ENCODE assay signal across 11 mouse cellular contexts in genomic region chr5:120136236-120136675, GRCm38 (mm10). TPM values are rescaled to one million over a fixed set of nuclear protein-coding genes. Genes with fewer than 3 reads are reported as not detected.
DNase-seq lines count a peak whose midpoint lies in the region; ATAC-seq lines count a peak whose summit lies in the region.
"Had no signal": no experiment of that assay in that cellular context is flagged by ENCODE, and none has a peak within 500 bp of the region (broad histone marks: within the 10 kb centered on the region; RNA-seq: fewer than 3 reads in every experiment).

No protein-coding gene starts in this region.

- H3K4me3 ChIP-seq in neural tube, embryonic 12.5 days, result no peak overlapping the region
- H3K4me3 ChIP-seq in hindbrain, embryonic 11.5 days (ENCODE audit: low read depth, low read length), result no peak overlapping the region
- peak overlapping the region; percentile 85 for H3K4me3 ChIP-seq in megakaryocyte, embryonic 14.5 days (replicated peaks)

- no peak for ATAC-seq in neural tube, embryonic 12.5 days (ENCODE audit: low FRiP score, low read depth)
- ATAC-seq in hindbrain, embryonic 11.5 days (ENCODE audit: low FRiP score), result peak; percentile 62
- ATAC-seq: forebrain, postnatal 0 days; Patski had no signal

- H3K9ac ChIP-seq in neural tube, embryonic 12.5 days, result peak overlapping the region; percentile 35; the same call in 1 of the 2 replicates
- peak overlapping the region; percentile 19; the same call in 1 of the 2 replicates for H3K9ac ChIP-seq in hindbrain, embryonic 11.5 days (ENCODE audit: low read depth, low read length)
- H3K9ac ChIP-seq: forebrain, postnatal 0 days had no signal

- no peak overlapping the region for H3K27ac ChIP-seq in neural tube, embryonic 12.5 days
- peak overlapping the region; percentile 19; the same call in 1 of the 2 replicates for H3K27ac ChIP-seq in hindbrain, embryonic 11.5 days (ENCODE audit: low read depth, low read length)

- intact Hi-C loops in gastrocnemius, postnatal 36 days (cut with DNase I), result no loop called here

- H3K4me1 ChIP-seq in neural tube, embryonic 12.5 days, result peaks cover 9% of the 10 kb centered on the region
- 0 out of 2 replicates have a peak, but pooled peaks cover 2% of the 10 kb centered on the region for H3K4me1 ChIP-seq in hindbrain, embryonic 11.5 days (replicated peaks; ENCODE audit: control insufficient read depth, insufficient read depth, low read length)
- H3K4me1 ChIP-seq in megakaryocyte, embryonic 14.5 days, result peaks cover 78% of the 10 kb centered on the region

- no peaks in the 10 kb centered on the region for H3K9me3 ChIP-seq in neural tube, embryonic 12.5 days
- H3K9me3 ChIP-seq in hindbrain, embryonic 11.5 days (ENCODE audit: control insufficient read depth, low read length), result no peaks in the 10 kb centered on the region
- no peaks in the 10 kb centered on the region for H3K9me3 ChIP-seq in megakaryocyte, embryonic 14.5 days

- no peak for DNase-seq in neural tube, embryonic 10.5 days (ENCODE audit: extremely low spot score, low spot score)
- peak; percentile 38 for DNase-seq in hindbrain, embryonic 11.5 days (ENCODE audit: low spot score)
- no peak for DNase-seq in cerebellum, postnatal 4 days (ENCODE audit: low spot score in 2 of 2)
- DNase-seq in gastrocnemius, postnatal 36 days, result no peak
- no peak for DNase-seq in Muller cell, postnatal 12 days (ENCODE audit: inconsistent ontology term)
- DNase-seq: cerebellum, adult 11 months; forebrain, postnatal 0 days; thymus, postnatal 14 days had no signal

- 27% methylated on average over 10 of the region's 10 CpGs for WGBS in neural tube, embryonic 12.5 days
- 38% methylated on average over 10 of the region's 10 CpGs for WGBS in hindbrain, embryonic 11.5 days

- no peaks in the 10 kb centered on the region for H3K27me3 ChIP-seq in neural tube, embryonic 12.5 days (replicated peaks)
- no peaks in the 10 kb centered on the region for H3K27me3 ChIP-seq in hindbrain, embryonic 11.5 days (ENCODE audit: control insufficient read depth, insufficient read depth, low read length)
- H3K27me3 ChIP-seq in megakaryocyte, embryonic 14.5 days (replicated peaks), result no peaks in the 10 kb centered on the region
- H3K27me3 ChIP-seq: Patski had no signal

- H3K4me2 ChIP-seq in neural tube, embryonic 12.5 days (replicated peaks), result no peak overlapping the region
- H3K4me2 ChIP-seq in hindbrain, embryonic 11.5 days (replicated peaks; ENCODE audit: low read depth, low read length), result no peak overlapping the region

- H3K36me3 ChIP-seq in neural tube, embryonic 12.5 days, result peaks cover 27% of the 10 kb centered on the region
- no peaks in the 10 kb centered on the region for H3K36me3 ChIP-seq in hindbrain, embryonic 11.5 days (ENCODE audit: control insufficient read depth, insufficient read depth, low read length)
- peaks cover 65% of the 10 kb centered on the region for H3K36me3 ChIP-seq in megakaryocyte, embryonic 14.5 days (replicated peaks; ENCODE audit: low read length)

RNA-seq across cellular contexts. Expression of gene Rbm19, which starts 20.0 kb away (rescaled TPM):
- 21.9 and 27.4 TPM in 2 replicates for polyA plus RNA-seq in neural tube, embryonic 12.5 days (2016; fragmentation: Nextera tagmentation; extraction: Ambion mirVana)
- polyA plus RNA-seq in hindbrain, embryonic 11.5 days (2014; fragmentation: Nextera tagmentation; extraction: Ambion mirVana), result 23.0 and 28.7 TPM in 2 replicates
- 24.7 and 25.9 TPM in 2 replicates for polyA plus RNA-seq in megakaryocyte, embryonic 14.5 days (2012; ENCODE audit: insufficient read depth, low replicate concordance)
- 10 to 100 TPM; 18.4 to 20.8 TPM for total RNA-seq in gastrocnemius, postnatal 36 days (2021)
